Mouse (Mus musculus) G1E-ER4 (cell line): ENCODE measurements around the gene Them7. TPM values are rescaled to one million over a fixed set of nuclear protein-coding genes. Genes with fewer than 3 reads are reported as not detected.

ENCODE experiments used
- GATA1 ChIP-seq: IDR thresholded peaks from one replicate; pipeline ENCODE4 v1.8.0; 2012; ENCODE audit warnings: low read length, inconsistent platforms
- polyA plus RNA-seq: library from polyadenylated mRNA; stranded (reverse); fragments of >175 nt; gene quantifications from 2 replicates; pipeline ENCODE4 v1.2.3, GENCODE M21; 2012

Gene Them7
- polyA plus RNA-seq, 1 experiment = not detected

DNA sequence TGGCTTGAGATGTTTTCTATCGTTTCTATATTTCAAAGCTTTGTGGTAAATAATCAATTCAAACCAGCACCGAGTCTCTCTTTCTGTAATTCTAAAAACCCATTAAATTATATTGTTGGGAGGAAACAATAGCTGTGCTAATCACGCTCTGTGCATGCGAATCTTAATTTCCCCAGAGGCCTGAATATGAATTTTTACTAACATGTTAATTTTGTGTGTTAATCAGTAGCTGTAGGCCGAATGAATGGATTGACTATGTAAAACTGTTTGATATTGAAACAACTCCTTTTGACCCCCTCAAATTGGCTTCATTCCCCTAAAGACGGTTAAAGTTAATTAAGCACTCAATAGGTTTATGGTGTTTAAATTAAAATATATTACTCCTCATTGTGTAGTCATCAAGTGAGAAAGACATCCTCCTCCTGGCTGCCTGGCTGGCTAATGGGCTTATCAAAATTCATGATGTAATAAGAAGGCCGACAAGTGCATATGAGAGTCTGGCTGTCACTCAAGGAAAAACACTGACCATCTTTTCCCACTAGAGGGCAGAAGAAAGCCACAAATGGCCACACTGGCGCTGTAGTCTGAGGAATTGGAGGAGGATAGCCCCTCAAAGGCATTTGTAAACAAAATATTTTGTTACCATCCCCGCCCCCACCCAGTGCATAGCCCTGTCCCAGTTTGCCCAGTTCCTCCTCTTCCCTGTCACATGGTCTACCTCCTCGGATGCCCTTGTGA is 110.0 kb downstream of the Them7 start:
- no peak for TF ChIP-seq GATA1

DNA sequence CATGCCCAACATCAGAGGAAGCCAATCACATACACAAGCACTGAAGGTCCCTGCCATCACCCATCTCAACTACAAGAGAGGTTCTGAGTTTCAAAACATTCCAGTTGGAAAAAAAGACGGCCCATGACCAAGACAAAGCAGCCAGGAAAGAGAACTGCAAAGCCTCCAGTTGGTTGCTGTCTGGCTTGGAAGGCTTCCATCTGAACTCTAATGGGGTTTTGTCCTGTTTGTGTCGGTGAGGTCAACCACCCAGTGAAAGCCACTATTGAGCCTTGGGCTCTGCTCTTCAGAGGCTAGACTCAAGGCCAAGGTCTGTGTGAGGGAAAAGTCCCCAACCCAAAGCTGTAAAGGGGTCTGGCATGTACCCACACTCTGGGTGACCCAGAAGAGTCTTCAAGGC is 111.5 kb downstream of the Them7 start:
- no peak for TF ChIP-seq GATA1

DNA sequence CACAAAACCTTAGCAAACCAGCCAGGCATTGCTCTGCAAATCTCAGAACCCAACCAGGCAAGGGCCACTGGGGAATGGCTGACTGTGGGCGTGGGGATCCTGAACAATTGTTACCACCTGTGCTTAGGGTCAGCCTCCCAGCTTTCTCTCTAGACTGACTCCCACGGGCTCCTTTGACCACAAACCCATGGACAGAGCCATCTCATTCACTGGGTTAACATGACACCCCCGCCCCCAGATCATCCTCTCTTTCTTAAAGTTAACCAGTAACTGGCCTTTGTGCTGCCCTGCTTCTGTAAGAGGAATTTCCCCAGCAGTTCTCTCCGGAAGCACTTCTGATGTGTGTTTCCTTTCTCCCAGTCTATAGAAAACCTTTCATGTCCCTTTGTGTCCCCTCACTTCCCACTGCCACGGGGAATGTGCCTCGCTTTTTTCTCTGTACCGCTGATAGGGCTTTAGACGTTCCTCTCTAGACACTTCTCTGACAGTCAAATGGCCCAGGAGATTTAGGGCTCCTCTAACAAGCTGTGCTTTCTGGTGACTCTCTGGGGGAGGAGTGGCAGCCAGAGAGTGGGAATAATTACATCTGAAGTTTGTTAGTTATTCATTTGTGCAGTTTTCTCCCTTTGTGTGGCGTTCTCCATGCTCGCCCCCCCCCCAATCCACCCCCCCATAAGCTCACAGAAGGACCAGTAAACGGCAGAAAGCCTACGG is 112.4 kb downstream of the Them7 start:
- no peak for TF ChIP-seq GATA1

DNA sequence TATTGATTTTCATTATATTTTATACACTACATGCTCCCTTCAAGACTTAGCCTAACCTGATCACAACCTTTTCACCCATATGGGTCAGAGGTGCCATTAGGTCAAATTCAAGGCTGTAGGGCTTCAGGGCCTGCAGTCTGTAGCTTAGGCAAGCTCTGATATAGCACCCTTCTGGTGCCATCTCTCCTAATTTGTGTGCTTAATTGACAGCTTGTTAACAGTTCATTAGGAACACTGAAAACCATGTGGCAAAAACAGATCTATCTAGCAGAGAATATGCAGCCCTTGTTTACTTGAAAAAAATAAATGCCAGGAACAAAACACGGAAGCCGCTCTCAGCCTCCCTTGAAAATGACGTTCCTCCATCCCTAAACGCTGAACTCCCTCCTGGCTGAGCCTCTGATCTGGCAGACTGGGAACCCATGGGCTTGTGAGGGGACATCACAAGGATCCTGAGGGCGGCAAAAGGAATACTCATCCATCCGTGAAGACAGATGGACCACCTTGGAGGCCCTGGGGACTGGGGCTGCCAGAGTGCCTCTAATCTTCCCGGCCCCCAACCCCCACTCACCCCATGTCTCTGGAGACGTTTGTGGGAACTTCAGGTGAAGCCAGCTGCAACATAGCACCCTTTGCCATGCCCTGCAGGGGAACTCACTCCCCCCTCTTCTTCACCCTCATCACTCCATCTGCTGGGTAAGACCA is 113.2 kb downstream of the Them7 start:
- TF ChIP-seq GATA1 = no peak

DNA sequence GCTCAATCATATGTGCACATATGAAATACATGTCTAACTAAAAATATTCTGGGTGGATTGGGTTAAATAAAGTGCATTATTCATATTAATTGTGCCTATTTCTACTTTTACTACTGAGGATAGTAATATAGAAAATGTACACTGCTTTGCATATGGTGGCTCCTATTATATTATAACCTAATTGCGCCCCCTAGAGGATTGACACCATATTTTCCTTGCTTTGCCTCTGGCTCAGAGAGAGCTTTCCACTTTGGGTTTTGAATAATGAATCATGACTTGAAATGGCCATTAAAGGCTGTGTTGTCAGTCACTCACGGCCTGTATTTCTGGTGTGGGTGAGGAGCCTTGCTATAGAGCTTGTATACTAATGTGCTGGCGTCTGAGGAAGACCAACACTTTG is 115.9 kb downstream of the Them7 start:
- no peak for TF ChIP-seq GATA1

DNA sequence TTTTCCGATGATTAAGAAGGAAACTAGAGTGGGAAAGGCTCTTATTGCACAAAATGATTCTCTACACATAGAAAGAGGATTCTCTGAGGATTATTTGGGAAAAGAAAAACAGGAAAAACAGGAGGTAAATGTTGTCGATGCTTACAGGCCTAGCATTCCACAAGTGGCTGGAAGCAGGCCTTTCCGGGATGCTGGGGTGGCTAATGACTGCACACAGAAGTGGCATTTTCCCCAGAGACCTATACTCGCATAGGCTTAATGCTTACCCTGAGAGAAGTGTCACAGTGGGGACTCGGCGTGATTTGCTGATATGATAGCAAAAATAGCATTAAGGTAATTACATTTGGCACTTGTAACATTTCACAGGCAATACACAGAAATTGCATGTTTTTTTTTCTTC is 124.8 kb downstream of the Them7 start:
- TF ChIP-seq GATA1 = no peak

DNA sequence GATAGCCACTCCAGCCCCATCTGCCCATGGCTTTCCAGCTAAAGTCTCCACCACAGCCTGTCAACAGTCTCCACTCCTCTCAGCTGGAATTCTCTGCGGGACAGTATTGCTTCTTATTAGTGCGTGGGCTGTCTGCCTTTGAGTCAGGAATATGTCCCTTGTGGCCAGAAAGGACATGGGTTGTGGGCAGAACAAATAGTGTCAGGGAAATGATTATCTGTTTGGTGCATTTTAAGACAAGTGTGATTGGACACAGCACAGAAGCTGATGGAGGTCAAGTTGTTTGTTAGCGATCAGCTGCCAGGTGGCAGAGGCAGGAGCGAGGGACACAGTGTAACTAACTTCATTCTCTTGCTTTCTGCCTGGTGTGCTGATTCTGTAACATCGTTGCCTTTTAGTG is 132.7 kb downstream of the Them7 start:
- no peak for TF ChIP-seq GATA1

DNA sequence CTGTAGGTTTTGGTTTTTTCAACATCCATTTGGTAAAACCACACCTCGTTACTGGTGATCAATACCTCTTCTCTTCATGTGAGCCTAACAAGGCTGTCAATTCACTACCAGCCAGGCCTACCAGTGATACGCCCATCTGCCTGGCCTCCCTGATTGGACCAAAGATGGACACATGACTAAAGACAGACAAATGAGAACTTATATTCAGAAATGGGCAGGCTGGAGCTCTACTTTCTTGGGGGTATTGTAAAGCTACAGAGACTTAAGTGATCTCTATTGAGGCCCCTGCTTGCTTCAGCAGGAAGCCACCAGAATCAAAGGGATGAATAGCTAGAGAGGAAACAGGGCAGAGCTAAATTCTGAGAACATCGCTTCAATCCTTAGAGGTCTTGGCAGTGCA is 133.9 kb downstream of the Them7 start:
- TF ChIP-seq GATA1 = no peak

DNA sequence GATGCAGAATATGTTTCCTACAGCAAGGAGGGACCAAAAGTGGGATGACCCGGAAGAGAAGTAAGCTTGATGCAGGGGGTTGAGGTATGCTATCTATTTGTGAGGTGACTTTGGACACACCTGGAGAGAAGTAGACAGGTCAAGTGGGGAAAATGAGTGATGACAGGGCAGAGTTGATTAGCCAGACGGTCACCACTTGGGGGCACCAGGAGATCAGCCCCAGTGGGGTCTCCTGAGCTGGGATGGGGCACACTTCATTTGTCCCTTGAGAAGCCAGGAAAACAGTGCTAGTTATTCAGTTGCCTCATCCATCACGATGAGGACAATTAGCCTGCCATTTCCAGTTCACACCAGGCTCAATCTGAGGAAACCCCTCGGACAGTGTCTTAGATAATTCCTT is 143.5 kb downstream of the Them7 start:
- TF ChIP-seq GATA1 = no peak

DNA sequence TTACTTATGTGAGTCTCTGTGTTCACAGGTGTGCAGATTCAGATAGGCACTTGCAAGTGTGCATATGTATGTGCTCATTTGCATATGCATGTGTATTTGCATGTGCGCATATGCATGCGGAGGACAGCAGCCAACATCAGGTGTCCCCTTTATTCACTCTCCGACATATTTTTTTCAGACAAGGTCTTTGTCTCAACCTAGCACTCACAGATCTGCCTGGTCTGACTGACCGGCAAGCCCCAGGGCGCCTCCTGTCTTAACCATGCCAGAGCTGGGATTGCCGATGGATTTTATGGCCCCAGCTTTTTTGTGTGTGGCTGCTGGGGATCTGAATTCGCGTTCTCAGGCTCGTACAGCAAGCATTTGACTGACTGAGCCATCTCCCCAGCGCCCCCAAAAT is 146.1 kb downstream of the Them7 start:
- no peak for TF ChIP-seq GATA1

DNA sequence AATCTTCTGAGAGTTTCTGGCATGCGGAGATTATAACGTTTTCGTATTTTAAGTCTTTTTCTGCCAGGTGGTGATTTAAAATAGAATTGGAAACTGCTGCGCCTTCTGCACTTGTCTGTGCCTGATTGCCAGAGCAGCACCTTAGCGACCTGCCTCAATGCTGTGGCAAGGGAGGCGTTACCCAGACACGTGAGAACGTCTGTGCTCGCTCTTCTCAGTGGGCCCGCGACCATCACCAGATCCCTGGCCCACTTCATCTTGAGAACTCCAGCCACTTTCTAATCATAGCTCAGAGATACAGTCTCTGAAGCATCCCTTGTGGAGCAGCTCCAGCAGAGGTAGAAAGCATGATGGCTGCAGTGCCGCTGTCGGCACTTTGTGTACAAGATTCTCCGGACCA is 146.6 kb downstream of the Them7 start:
- TF ChIP-seq GATA1 = no peak

DNA sequence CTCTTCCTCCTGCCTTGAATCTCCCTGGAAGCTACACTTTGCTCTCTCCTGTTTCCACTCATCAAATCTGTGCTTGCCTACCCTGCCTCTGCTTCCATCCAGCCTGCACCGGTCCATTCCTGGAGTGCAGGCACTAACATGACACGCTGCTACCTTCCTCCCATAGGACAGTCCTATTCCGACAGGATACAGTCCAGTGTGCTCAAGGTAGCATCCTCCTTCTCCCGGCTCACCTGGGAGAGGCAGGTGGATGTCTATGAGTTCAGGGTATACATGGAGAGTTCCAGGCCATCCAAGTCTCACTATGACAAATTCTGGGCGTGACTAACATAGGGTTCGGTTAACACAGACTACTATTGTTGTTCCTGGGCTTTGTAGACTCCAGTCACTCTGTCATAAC is 148.0 kb downstream of the Them7 start:
- TF ChIP-seq GATA1 = no peak

DNA sequence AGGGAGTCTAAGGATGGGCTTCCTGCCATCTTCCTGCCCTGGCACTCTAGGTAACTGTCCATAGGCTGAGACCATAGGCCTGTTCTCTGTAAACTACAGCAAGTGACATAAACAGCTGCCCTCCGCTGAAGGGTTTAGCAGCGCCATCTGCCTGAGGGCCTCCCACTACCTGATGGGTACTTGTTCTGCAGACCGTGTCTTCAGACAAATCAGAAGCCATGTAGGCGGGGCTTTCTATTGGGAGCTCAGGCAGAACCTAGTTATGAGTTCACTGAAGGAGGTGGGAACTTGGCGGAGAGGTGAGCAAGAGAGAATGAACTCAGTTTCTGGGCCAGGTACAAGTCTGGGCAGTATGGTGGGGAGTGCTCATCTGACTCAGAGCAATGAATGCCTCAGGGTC is 148.6 kb downstream of the Them7 start:
- no peak for TF ChIP-seq GATA1

DNA sequence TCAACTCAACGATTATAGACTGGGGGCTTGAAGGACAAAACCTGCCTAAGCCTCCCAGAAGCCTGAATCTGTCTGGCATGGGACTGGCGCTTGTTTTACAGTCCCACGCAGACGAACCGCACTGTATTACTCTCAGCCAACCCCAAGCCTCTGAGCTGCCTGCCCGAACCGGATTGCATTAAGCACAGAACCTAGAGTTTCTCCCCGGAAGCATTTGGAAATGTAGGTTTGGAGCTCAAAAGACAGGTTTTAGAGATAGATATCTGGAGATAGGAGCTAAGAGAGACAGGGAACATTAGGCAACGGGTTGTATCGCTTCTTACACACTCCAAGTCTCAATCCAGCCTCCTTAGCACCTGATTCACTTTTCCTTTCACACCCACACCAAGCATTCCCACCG is 149.5 kb downstream of the Them7 start:
- no peak for TF ChIP-seq GATA1

DNA sequence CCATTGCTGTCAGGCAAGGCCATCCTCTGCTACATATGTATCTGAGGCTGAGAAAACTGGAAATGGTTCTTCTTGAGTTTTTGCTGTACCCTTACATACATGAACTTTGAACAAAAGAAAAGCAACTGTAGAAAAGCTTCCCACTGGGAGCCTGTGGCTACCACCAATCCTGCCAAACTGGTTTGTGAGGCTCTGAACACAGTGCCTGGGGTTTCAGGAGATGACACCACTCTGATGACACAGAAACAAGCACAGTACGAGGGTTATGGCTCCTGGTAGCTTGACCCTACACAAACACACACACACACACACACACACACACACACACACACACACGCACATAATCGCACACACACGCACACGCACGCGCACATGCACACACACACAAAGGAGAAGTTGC is 151.1 kb downstream of the Them7 start:
- no peak for TF ChIP-seq GATA1

DNA sequence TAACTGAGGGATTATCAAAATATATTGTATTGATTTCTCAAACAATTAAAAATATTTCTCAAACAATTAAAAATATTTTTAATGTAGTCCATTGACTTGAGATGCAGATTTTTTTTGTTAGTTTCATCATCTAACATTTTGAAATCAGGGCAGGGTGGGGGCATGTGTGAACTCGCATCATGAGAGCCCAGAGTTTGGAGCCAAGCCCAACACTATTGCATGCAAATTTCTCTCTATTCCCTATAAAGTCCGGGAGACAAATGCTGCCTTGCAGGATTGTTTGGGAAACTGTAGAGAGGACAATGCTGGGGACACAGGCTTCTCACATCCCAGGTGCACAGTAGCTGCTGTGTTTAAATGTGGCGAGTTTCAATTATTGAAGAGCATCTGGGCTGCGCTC is 151.6 kb downstream of the Them7 start:
- TF ChIP-seq GATA1 = no peak

DNA sequence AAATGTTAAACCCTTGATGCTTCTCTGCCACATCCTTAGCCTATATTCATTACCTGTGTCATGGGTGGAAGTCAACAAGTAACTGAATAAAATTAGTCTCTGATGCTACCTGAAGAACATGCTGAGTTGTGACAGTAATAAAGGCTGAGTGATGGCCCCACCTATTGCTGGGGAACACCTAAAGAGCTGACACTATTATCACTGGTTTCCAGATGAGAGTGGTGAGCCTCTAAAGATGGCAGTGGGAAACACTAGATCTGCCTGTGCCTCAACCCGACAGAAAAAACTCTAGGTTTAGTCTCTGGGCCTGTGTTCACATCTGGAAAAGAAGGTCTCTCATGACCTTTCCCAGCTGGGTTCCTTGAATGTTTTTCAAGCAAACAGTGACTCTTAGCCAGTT is 155.6 kb downstream of the Them7 start:
- TF ChIP-seq GATA1 = no peak
